Mouse (Mus musculus) mature B cell (primary cell): ENCODE data around the gene Ccdc81.

ENCODE experiments used
- in situ Hi-C: fragments of 300-500 bp; cut with MboI; formaldehyde crosslinking; loops from 2 replicates; pipeline ENCODE4 v1.14.3; 2019

The Ccdc81 gene

GRCm38 (mm10) chr7:89864769-89865168 lies 38.7 kb downstream of the Ccdc81 start:
- in situ Hi-C loops: no loop called here

- in situ Hi-C loops: no loop called here
Measured at GRCm38 (mm10) chr7:89856440-89857217, 46.8 kb downstream of the Ccdc81 start.

- in situ Hi-C loops: no loop called here
Measured at GRCm38 (mm10) chr7:89855196-89855595, 48.2 kb downstream of the Ccdc81 start.

GRCm38 (mm10) chr7:89853131-89853530 lies 50.3 kb downstream of the Ccdc81 start:
- in situ Hi-C loops: no loop called here

GRCm38 (mm10) chr7:89852158-89853095 lies 51.0 kb downstream of the Ccdc81 start:
- in situ Hi-C loops: no loop called here

GRCm38 (mm10) chr7:89850510-89850909 lies 52.9 kb downstream of the Ccdc81 start:
- in situ Hi-C loops: no loop called here

- in situ Hi-C loops: loop anchor here (25.0 kb wide), 1 partner anchor 333 kb away; no protein-coding TSS in a partner anchor
Measured at GRCm38 (mm10) chr7:89845669-89846068, 57.8 kb downstream of the Ccdc81 start.

GRCm38 (mm10) chr7:89843533-89843932 lies 59.9 kb downstream of the Ccdc81 start:
- in situ Hi-C loops: loop anchor here (25.0 kb wide), 1 partner anchor 331 kb away; no protein-coding TSS in a partner anchor

GRCm38 (mm10) chr7:89843121-89843520 lies 60.3 kb downstream of the Ccdc81 start:
- in situ Hi-C loops: loop anchor here (25.0 kb wide), 1 partner anchor 331 kb away; no protein-coding TSS in a partner anchor

- in situ Hi-C loops: loop anchor here (25.0 kb wide), 1 partner anchor 330 kb away; no protein-coding TSS in a partner anchor
Measured at GRCm38 (mm10) chr7:89842404-89842715, 61.1 kb downstream of the Ccdc81 start.

GRCm38 (mm10) chr7:89841670-89842403 lies 61.6 kb downstream of the Ccdc81 start:
- in situ Hi-C loops: loop anchor here (25.0 kb wide), 1 partner anchor 330 kb away; no protein-coding TSS in a partner anchor

GRCm38 (mm10) chr7:89839721-89840120 lies 63.7 kb downstream of the Ccdc81 start:
- in situ Hi-C loops: loop anchor here (25.0 kb wide), 1 partner anchor 327 kb away; no protein-coding TSS in a partner anchor

- in situ Hi-C loops: loop anchor here (25.0 kb wide), 1 partner anchor 326 kb away; no protein-coding TSS in a partner anchor
Measured at GRCm38 (mm10) chr7:89837841-89838240, 65.6 kb downstream of the Ccdc81 start.

GRCm38 (mm10) chr7:89836676-89837075 lies 66.8 kb downstream of the Ccdc81 start:
- in situ Hi-C loops: loop anchor here (25.0 kb wide), 1 partner anchor 324 kb away; no protein-coding TSS in a partner anchor

GRCm38 (mm10) chr7:89835566-89835965 lies 67.9 kb downstream of the Ccdc81 start:
- in situ Hi-C loops: loop anchor here (25.0 kb wide), 1 partner anchor 323 kb away; no protein-coding TSS in a partner anchor

- in situ Hi-C loops: loop anchor here (25.0 kb wide), 1 partner anchor 321 kb away; no protein-coding TSS in a partner anchor
Measured at GRCm38 (mm10) chr7:89833521-89833920, 69.9 kb downstream of the Ccdc81 start.

GRCm38 (mm10) chr7:89829201-89829600 lies 74.2 kb downstream of the Ccdc81 start:
- in situ Hi-C loops: loop anchor here (25.0 kb wide), 1 partner anchor 317 kb away; no protein-coding TSS in a partner anchor

GRCm38 (mm10) chr7:89828436-89829065 lies 74.9 kb downstream of the Ccdc81 start:
- in situ Hi-C loops: loop anchor here (25.0 kb wide), 1 partner anchor 316 kb away; no protein-coding TSS in a partner anchor
